Mouse (Mus musculus) kidney, postnatal 25 days (tissue): ENCODE measurements around the gene Cadm1.

Experiments used
- DNase-seq, 2 experiments: peaks; one replicate each; pipeline ENCODE4 v3.0.0; 2021; ENCODE audit warnings: mixed read lengths in 2 of 2

Gene Cadm1

GRCm38 (mm10) chr9:47552960-47553575 lies 23.1 kb downstream of the Cadm1 start:
- DNase-seq: no peak

GRCm38 (mm10) chr9:47560726-47561125 lies 30.8 kb downstream of the Cadm1 start:
- no peak for DNase-seq

- no peak for DNase-seq
Measured at GRCm38 (mm10) chr9:47561596-47561995, 31.6 kb downstream of the Cadm1 start.

GRCm38 (mm10) chr9:47565088-47565487 lies 35.1 kb downstream of the Cadm1 start:
- DNase-seq: no peak

GRCm38 (mm10) chr9:47567873-47568272 lies 37.9 kb downstream of the Cadm1 start:
- DNase-seq: no peak

GRCm38 (mm10) chr9:47570184-47570583 lies 40.2 kb downstream of the Cadm1 start:
- DNase-seq: no peak

GRCm38 (mm10) chr9:47571461-47571860 lies 41.5 kb downstream of the Cadm1 start:
- DNase-seq: no peak

- DNase-seq: no peak
Measured at GRCm38 (mm10) chr9:47572132-47572531, 42.2 kb downstream of the Cadm1 start.

GRCm38 (mm10) chr9:47573456-47573855 lies 43.5 kb downstream of the Cadm1 start:
- no peak for DNase-seq

- DNase-seq: peak in 1 of 2 experiments; percentile 9
Measured at GRCm38 (mm10) chr9:47574710-47575414, 44.9 kb downstream of the Cadm1 start.

- no peak for DNase-seq
Measured at GRCm38 (mm10) chr9:47575764-47576163, 45.8 kb downstream of the Cadm1 start.

GRCm38 (mm10) chr9:47579464-47579863 lies 49.5 kb downstream of the Cadm1 start:
- DNase-seq: no peak

GRCm38 (mm10) chr9:47581576-47582365 lies 51.8 kb downstream of the Cadm1 start:
- DNase-seq: no peak

- DNase-seq: no peak
Measured at GRCm38 (mm10) chr9:47583241-47583640, 53.3 kb downstream of the Cadm1 start.

GRCm38 (mm10) chr9:47586176-47586575 lies 56.2 kb downstream of the Cadm1 start:
- DNase-seq: no peak

GRCm38 (mm10) chr9:47586839-47587238 lies 56.9 kb downstream of the Cadm1 start:
- DNase-seq: no peak

- DNase-seq: peak in 1 of 2 experiments; percentile 55
Measured at GRCm38 (mm10) chr9:47587577-47588194, 57.7 kb downstream of the Cadm1 start.

- peak; percentile 38 to 45 for DNase-seq
Measured at GRCm38 (mm10) chr9:47589832-47590231, 59.9 kb downstream of the Cadm1 start.

GRCm38 (mm10) chr9:47601541-47601940 lies 71.6 kb downstream of the Cadm1 start:
- DNase-seq: no peak

- no peak for DNase-seq
Measured at GRCm38 (mm10) chr9:47603971-47604370, 74.0 kb downstream of the Cadm1 start.

- DNase-seq: no peak
Measured at GRCm38 (mm10) chr9:47605628-47606027, 75.7 kb downstream of the Cadm1 start.

- DNase-seq: no peak
Measured at GRCm38 (mm10) chr9:47608441-47608840, 78.5 kb downstream of the Cadm1 start.

GRCm38 (mm10) chr9:47608921-47609320 lies 78.9 kb downstream of the Cadm1 start:
- DNase-seq: no peak
